Mouse (Mus musculus) cortical plate, adult 2 months (tissue): ENCODE data around the gene Anapc1. TPM values are rescaled to one million over a fixed set of nuclear protein-coding genes. Genes with fewer than 3 reads are reported as not detected.
A peak's percentile ranks its signal among the peaks of the same experiment; 100 is the strongest.

Experiments
- H3K27ac ChIP-seq: fragments of 200-500 bp; 2 replicates; pipeline ENCODE4 v1.5.1; 2012; ENCODE audit warnings: low read length, control low read depth, inconsistent platforms; ENCODE audit not compliant: insufficient read depth
- H3K4me1 ChIP-seq: fragments of 200-500 bp; 2 replicates; pipeline ENCODE4 v1.6.1; 2011; ENCODE audit warnings: low read length; ENCODE audit not compliant: control insufficient read depth, insufficient read depth
- H3K4me3 ChIP-seq: fragments of 200-500 bp; 2 replicates; pipeline ENCODE4 v1.5.1; 2011; ENCODE audit warnings: mild to moderate bottlenecking, low read length, control low read depth; ENCODE audit not compliant: insufficient read depth
- CTCF ChIP-seq: fragments of 200-500 bp; IDR thresholded peaks from 2 replicates; pipeline ENCODE4 v1.5.1; 2011; ENCODE audit warnings: mild to moderate bottlenecking, control low read depth, low read length; ENCODE audit not compliant: insufficient read depth; ENCODE audit errors: extremely low read depth
- POLR2A ChIP-seq: fragments of 200-500 bp; IDR thresholded peaks from 2 replicates; pipeline ENCODE4 v1.6.1; 2011; ENCODE audit warnings: mild to moderate bottlenecking, low read length, control low read depth; ENCODE audit not compliant: insufficient read depth; ENCODE audit errors: extremely low read depth
- polyA plus RNA-seq: library from polyadenylated mRNA; depleted of rRNA; stranded (reverse); fragments of >200 nt; gene quantifications from 2 replicates; pipeline ENCODE4 v1.2.3, GENCODE M21; 2012

Anapc1 gene
- polyA plus RNA-seq, 1 experiment: 36.5 TPM

DNA sequence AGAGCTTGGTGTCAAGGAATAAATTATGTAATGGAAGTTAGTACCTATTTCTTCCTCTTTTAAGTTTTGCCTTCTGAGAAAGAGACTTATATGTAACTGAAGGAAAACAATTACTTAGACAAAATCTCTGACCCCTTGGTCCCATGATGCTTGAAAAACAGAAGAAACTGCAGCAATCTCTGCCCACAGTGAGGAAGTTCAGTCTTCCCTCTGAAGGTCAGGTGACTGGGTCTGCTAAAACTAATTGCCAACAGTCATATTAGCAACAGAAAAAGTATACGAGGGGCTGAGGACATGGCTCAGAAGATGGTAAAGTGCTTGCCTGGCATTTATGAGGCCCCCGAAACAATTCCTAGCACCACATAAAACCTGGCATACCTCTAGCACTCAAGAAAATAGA is 32.2 kb upstream of the Anapc1 start:
- no peak for TF ChIP-seq CTCF
- no peak for TF ChIP-seq POLR2A
- Histone ChIP-seq H3K4me3 (no peak overlapping the region), H3K4me1 (no peaks in the 10 kb centered on the region), H3K27ac (no peak overlapping the region)

DNA sequence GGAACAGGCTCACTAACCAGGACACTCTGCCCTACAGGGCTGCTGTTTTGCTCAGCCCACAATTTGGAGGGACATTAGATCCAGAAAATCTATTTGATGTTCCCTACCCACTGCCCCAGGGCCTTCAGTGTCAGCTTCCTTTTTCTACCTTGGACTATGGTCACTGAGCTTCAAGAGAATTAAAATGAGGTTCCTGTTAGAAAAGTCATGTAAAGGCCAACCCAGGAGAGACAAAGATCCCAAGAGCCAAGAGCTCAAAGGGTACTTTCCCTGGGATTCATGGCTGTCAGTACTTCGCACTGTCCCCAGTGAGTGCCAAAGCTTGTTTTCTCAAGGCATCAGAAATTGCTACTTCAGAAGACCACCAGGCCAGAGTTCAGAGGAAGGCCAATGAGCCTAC is 28.8 kb upstream of the Anapc1 start:
- TF ChIP-seq CTCF (no peak), POLR2A (no peak)
- no peak overlapping the region for H3K4me3 ChIP-seq

DNA sequence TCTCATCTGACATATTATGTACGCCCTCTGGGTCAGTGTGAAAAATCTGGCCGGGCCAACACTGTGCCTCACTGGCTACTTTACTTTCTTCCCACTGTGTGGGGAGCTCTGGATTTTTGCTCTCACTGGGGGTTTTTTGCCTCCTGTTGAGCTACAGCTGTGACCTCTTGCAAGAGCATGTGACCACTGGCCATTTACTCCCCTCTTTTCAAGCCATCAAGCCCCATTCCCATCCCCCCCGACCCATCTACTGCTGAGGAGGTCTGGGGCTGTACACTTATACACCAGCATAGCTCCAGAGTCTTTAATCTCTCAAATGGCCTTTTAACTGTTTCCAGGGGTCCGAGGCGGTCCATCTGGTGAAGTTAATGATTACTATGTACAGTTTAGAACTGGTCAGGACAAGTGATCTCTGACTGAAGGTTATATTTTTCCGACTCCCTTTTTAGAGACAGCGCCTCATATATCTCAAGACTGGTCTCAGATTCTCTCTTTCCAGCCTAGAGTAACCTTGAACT is 27.6 kb upstream of the Anapc1 start:
- Histone ChIP-seq H3K4me3 (no peak overlapping the region), H3K4me1 (peaks cover 2% of the 10 kb centered on the region; the same call in 1 of the 2 replicates), H3K27ac (no peak overlapping the region)
- TF ChIP-seq POLR2A (no peak), CTCF (no peak)

More for the DNA sequence above, 28.8 kb upstream of the Anapc1 start:
- no peak overlapping the region for H3K27ac ChIP-seq
- H3K4me1 ChIP-seq: no peaks in the 10 kb centered on the region

DNA sequence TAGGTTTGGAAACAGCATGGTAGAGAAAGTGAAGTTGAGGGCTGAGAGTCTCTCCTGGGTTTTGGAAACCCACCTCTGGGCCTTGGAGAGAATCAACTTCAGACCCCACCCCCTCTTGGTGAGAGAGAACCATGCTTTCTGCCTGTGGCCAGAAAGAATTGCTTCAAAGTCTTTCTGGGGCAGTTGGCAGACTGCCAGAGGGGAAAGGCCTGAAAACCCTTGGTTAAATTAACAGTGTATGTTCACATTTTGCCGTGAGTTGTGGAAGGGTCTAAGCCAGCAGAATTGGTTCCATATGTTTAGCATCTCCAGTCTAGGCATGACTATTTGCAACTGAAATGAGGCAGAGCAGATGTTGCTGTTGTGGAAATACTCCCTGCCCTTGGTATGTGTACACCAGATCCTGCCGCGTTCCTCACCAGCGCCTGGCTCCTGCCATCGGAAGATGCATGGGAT is 26.4 kb upstream of the Anapc1 start:
- Histone ChIP-seq H3K4me1 (peaks cover 3% of the 10 kb centered on the region; the same call in 1 of the 2 replicates), H3K27ac (no peak overlapping the region), H3K4me3 (no peak overlapping the region)
- TF ChIP-seq POLR2A: no peak
- no peak for TF ChIP-seq CTCF

DNA sequence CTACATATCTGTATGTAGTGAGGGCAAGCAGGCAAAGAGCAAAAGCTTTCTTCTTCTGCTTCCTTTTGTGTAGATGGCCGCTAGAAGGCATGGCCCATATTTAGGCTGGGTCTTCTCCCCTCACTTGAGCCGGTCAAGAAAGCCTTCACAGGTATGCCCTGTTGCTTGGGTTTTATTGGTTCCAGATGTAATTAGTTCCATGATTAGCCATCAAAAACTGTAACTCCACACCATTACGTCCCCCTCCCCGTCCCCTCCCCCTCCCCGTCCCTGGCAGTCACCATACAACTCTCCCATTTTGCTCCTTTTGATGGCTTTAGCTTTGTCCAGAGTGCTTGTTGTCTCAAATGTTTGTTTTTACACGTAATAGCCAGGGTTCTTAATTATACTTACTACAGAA is 25.7 kb upstream of the Anapc1 start:
- Histone ChIP-seq H3K27ac (no peak overlapping the region), H3K4me3 (no peak overlapping the region), H3K4me1 (peaks cover 3% of the 10 kb centered on the region; the same call in 1 of the 2 replicates)
- TF ChIP-seq CTCF (no peak), POLR2A (no peak)

DNA sequence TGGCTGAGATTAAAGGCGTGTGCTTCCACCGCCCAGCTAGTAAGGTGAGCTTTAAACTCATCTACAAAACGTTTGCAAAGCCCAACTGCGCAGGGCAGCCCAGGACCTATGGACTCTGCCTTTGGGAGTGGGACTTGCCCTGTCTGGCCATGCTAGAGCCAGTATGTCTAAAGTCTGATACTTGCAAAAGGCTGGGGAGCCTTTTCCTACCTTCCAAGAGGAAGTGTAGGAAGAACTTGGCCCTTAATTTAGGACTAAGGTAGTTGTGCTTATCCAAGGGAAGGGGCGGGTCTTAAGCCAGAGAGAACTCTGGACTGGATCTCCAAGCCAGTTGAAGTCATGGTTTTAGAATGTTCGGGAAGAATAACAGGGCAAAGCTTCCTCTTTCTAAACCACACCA is 23.4 kb upstream of the Anapc1 start:
- TF ChIP-seq POLR2A (no peak), CTCF (no peak)
- Histone ChIP-seq H3K27ac (peak overlapping the region; percentile 61; the same call in 1 of the 2 replicates), H3K4me1 (peaks cover 3% of the 10 kb centered on the region; the same call in 1 of the 2 replicates), H3K4me3 (no peak overlapping the region)

DNA sequence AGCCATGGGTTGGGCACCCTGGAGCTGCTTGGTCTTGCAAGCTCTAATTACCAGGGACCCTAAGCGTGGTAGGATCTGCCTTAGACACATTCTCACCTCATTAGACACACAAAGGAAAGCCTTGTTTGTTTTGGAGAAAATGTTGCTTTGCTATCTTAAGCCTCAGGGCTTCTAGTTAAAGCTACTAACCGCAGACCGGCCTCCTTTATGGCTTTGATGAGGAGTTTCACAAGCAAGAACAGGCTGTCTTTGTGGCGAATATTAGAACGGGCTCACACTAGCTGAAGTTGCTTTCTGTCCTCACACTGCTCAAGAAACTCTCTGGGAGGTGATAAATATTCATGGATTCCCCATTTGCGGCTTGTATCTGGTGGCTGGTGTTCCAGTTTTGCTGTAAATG is 22.1 kb upstream of the Anapc1 start:
- TF ChIP-seq CTCF (no peak), POLR2A (no peak)
- Histone ChIP-seq H3K4me1 (peaks cover 3% of the 10 kb centered on the region; the same call in 1 of the 2 replicates), H3K4me3 (no peak overlapping the region), H3K27ac (peak overlapping the region; percentile 15; the same call in 1 of the 2 replicates)

DNA sequence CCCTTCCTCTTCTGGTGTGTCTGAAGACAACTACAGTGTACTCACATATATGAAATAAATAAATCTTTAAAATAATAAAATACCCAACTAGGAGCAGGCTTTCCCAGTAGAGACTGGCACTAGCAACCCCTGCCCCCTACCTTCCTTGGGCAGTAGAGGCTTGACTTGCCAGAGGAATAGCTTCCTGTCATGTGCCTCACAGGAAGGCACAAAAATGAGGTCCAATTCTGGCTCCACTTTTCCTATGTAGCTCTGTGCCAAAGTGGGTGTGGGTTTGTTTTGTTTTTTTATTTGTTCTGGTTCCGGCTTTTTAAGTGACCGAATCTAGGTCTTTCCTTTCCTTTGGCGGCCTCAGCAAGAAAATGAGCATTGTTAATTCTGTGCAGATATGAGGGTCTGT is 17.3 kb upstream of the Anapc1 start:
- TF ChIP-seq CTCF (no peak), POLR2A (no peak)
- Histone ChIP-seq H3K27ac (peak overlapping the region; percentile 83), H3K4me1 (no peaks in the 10 kb centered on the region; the same call in 1 of the 2 replicates), H3K4me3 (no peak overlapping the region)

DNA sequence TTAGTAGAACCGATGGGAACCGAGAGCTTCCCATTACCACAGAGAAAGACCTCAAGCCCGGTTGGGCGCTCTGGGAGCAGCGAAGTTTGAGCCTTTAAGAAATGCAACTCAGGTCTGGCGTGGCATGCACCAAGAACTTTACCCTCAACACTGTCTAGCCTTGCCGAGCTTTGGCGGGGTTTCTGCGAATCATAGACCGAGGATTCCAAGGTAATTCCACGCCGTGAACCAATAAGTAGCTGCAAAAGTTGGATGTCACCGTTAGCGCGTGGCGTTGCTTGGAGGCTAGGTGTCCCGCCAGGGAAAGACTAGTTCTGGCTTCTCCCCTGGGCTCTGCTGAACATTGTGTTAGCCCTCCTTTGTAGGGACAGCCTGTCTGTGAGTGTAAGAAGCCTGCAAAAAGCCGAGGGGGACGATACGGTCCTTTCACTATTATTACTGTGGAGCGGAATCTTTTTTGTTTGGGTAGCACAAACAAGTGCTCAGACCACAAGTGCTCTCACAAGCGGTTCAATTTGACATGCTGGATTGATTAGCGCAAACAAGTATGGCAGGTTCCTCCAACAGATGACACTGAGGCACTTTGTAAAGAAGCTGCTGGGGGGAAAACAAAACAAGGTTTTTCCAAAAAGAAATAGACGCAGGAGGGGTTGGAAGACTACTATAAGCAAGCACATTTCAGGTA is 12.2 kb upstream of the Anapc1 start:
- TF ChIP-seq CTCF (no peak), POLR2A (no peak)
- H3K4me3 ChIP-seq: peak overlapping the region; percentile 48
- no peaks in the 10 kb centered on the region; the same call in 1 of the 2 replicates for H3K4me1 ChIP-seq
- peak overlapping the region; percentile 82 for H3K27ac ChIP-seq

DNA sequence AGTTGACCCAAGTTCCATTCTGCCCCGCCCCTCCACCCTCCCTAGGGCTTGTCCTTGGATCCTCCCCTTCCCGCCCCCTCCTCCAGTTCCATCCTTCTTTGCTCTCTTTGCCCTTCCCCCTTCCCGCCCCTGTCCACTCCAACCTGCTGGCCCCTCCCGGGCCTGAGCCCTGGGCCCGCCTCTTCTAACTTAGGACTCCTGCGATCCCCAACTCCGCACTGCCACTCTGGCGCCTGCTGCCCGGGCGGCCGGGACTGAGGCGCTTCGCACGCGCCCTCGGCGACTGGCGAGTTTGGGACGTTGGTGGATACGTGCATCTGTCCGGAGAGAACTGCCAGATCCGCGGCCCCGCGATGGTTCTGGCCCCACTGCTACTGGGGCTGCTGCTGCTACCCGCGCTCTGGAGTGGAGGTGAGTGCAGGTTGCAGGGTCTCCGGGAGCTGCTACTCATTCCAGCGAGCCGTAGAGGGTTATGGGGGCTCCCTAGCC is 11.5 kb upstream of the Anapc1 start, which contains the start of gene Mertk:
Gene Mertk (plus strand): TSS at position 264 of the 489 bp plus-strand sequence.
- H3K4me1 ChIP-seq: no peaks in the 10 kb centered on the region
- peak within 1 kb of the TSS; percentile 82 for H3K27ac ChIP-seq
- TF ChIP-seq POLR2A (peak; percentile 76), CTCF (no peak)
- H3K4me3 ChIP-seq: peak within 1 kb of the TSS; percentile 48
